Mouse (Mus musculus) bone marrow, adult 2 months (tissue): ENCODE results near the gene Cerkl.

Experiments
- CTCF ChIP-seq: fragments of 200-500 bp; IDR thresholded peaks from 2 replicates; pipeline ENCODE4 v1.5.1; 2011; ENCODE audit warnings: low read length, control low read depth; ENCODE audit not compliant: control insufficient read depth, insufficient read depth
- POLR2A ChIP-seq: fragments of 200-500 bp; IDR thresholded peaks from 2 replicates; pipeline ENCODE4 v1.6.1; 2011; ENCODE audit warnings: low read depth, mild to moderate bottlenecking, control low read depth, low read length, borderline replicate concordance; ENCODE audit not compliant: control insufficient read depth

DNA sequence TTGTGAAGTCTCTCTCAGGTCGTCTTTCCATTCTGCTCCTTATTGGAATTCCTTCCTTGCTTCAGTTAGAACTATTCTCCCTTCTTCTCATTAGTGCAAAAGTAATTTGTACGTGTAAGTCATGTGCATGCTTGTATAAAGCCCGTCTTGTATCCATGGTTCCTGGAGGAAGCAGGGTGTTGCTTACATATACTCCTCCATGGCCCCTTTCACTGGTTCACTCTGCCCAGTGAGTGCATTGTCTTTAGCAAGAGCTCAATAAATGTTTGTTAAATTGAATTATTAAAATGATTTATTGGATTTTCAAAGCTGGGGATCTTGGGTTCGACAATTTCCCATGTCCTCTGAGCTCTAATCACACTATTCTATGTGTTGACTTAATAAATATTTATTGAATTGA is 172.4 kb downstream of the Cerkl start:
- TF ChIP-seq CTCF (no peak), POLR2A (no peak)
